Mouse (Mus musculus) lung, postnatal 0 days (tissue): ENCODE measurements around the gene Col4a3. TPM values are rescaled to one million over a fixed set of nuclear protein-coding genes. Genes with fewer than 3 reads are reported as not detected.

Experiments
- ATAC-seq: fragments of 200-750 bp; cut with Nextera tagmentation; 2 replicates; pipeline ENCODE4 v1.8.0; 2017; ENCODE audit warnings: moderate library complexity
- DNase-seq: peaks from one replicate; pipeline ENCODE4 v3.0.0-alpha.2; 2016; ENCODE audit warnings: low spot score
- H3K27ac ChIP-seq: fragments of 300-500 bp; sonication (generic); 2 replicates; pipeline ENCODE4 v1.5.1; 2014; ENCODE audit warnings: antibody characterized with exemption, mild to moderate bottlenecking, low read length, mixed read lengths
- H3K27me3 ChIP-seq: fragments of 300-500 bp; sonication (generic); replicated peaks from 2 replicates; pipeline ENCODE4 v1.6.1; 2014; ENCODE audit warnings: low read length, mixed read lengths; ENCODE audit not compliant: insufficient read depth
- H3K36me3 ChIP-seq: fragments of 300-500 bp; sonication (generic); 2 replicates; pipeline ENCODE4 v1.6.1; 2014; ENCODE audit warnings: low read length, mixed read lengths; ENCODE audit not compliant: insufficient read depth
- H3K4me1 ChIP-seq: fragments of 300-500 bp; sonication (generic); 2 replicates; pipeline ENCODE4 v1.6.1; 2014; ENCODE audit warnings: antibody characterized with exemption, low read depth, low read length, mixed read lengths; ENCODE audit not compliant: insufficient read depth
- H3K4me2 ChIP-seq: fragments of 300-500 bp; sonication (generic); replicated peaks from 2 replicates; pipeline ENCODE4 v1.6.1; 2014; ENCODE audit warnings: low read depth, mild to moderate bottlenecking, low read length, moderate library complexity, mixed read lengths
- H3K4me3 ChIP-seq: fragments of 300-500 bp; sonication (generic); 2 replicates; pipeline ENCODE4 v1.5.1; 2014; ENCODE audit warnings: low read depth, low read length
- H3K9ac ChIP-seq: fragments of 300-500 bp; sonication (generic); replicated peaks from 2 replicates; pipeline ENCODE4 v1.6.1; 2014; ENCODE audit warnings: low read depth, mild to moderate bottlenecking
- H3K9me3 ChIP-seq: fragments of 300-500 bp; sonication (generic); 2 replicates; pipeline ENCODE4 v1.6.1; 2016; ENCODE audit warnings: low read length, mixed read lengths
- CTCF ChIP-seq: IDR thresholded peaks from 2 replicates; pipeline ENCODE4 v1.5.1; 2016; ENCODE audit warnings: antibody characterized with exemption, mild to moderate bottlenecking
- EP300 ChIP-seq: IDR thresholded peaks from 2 replicates; pipeline ENCODE4 v1.6.1; 2016; ENCODE audit warnings: antibody characterized with exemption, mild to moderate bottlenecking, control low read depth
- WGBS: fragments of 180-500 bp; shearing (Covaris S2); extraction: QIAGEN DNeasy Blood & Tissue Kit; methylation state at CpG from one replicate; pipeline ENCODE4 v1.1.7; 2014; 5-methylcytosine and 5-hydroxymethylcytosine counted together
- polyA plus RNA-seq: library from polyadenylated mRNA; unstranded; fragments of >200 nt; fragmentation: Nextera tagmentation; extraction: Ambion mirVana; gene quantifications from 2 replicates; pipeline ENCODE4 v1.2.1, GENCODE M21; 2015

Col4a3 gene
- polyA plus RNA-seq, 1 experiment from 2014 or later, result 114 TPM

DNA sequence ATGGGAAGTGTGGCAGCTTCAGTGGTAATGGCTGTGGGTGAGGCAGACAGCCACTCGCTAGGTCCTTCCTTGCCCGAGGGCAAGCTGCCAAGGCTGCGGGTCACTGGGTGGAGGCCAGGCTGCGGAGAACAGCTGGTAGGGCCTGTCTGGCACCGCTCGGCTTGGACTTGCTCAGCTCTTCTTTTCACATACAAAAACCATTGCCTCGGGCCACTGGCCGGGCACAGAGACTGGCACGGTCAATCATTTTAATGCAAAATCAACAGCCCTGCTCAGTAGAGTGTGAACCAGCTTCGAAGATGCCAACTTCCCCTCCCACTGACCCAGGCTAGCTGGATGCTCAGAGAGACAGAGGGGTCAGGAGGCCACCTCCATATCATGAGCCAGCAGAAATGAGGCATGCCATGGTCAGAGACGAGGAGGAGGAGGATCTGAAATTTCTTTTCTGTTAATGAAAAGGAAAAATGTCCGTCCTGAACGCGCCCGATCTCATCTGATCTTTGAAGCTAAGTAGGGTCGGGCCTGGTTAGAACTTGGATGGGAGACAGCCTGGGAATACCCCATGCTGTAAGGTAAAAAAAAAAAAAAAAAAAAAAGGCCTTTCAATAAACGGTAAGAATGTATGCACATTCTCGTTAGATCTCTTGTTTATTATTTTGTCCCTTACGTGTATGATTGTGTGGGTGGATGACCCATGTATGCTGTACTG, 48.0 kb downstream of the Col4a3 start:
- H3K4me1 ChIP-seq, result no peaks in the 10 kb centered on the region
- no peak for TF ChIP-seq EP300
- no peak for TF ChIP-seq CTCF
- ATAC-seq, result peak; percentile 38; the same call in 1 of the 2 replicates

GRCm38 (mm10) chr1:82635254-82635620, 48.5 kb downstream of the Col4a3 start:
- TF ChIP-seq CTCF (no peak), EP300 (no peak)
- Histone ChIP-seq H3K27ac (no peak overlapping the region), H3K9me3 (no peaks in the 10 kb centered on the region), H3K36me3 (no peaks in the 10 kb centered on the region), H3K4me3 (no peak overlapping the region), H3K9ac (no peak overlapping the region), H3K27me3 (no peaks in the 10 kb centered on the region), H3K4me1 (no peaks in the 10 kb centered on the region), H3K4me2 (no peak overlapping the region)
- no peak for ATAC-seq
- DNase-seq, result no peak
- 84% methylated on average over 9 of the region's 9 CpGs for WGBS

More for the DNA sequence above, 48.0 kb downstream of the Col4a3 start:
- no peaks in the 10 kb centered on the region for H3K36me3 ChIP-seq
- H3K9me3 ChIP-seq, result no peaks in the 10 kb centered on the region
- 55% methylated on average over 19 of the region's 19 CpGs for WGBS
- no peaks in the 10 kb centered on the region for H3K27me3 ChIP-seq
- DNase-seq, result peak; percentile 23
- no peak overlapping the region for H3K4me3 ChIP-seq
- H3K27ac ChIP-seq, result no peak overlapping the region
- H3K4me2 ChIP-seq, result no peak overlapping the region
- no peak overlapping the region for H3K9ac ChIP-seq

DNA sequence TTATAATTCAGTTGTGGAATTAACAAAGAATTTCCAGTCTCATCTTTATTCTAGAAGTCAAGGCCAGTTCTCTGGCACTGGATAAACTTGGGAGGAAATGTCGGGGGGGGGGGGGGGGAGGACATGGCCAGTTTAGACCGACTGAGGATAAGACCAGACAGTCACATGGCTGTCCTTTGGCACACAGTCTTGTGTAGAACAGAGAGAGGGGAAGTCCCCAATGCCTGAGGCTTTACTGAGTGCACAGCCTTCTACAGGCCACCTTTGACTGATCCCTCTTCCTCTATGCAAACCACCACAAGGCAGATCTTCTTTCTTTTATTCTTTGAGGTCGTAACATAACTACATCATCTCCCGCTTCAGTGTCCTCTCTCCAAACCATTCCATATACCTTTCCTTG, 49.6 kb downstream of the Col4a3 start:
- ATAC-seq (no peak; the same call in 1 of the 2 replicates), DNase-seq (no peak)
- Histone ChIP-seq H3K36me3 (no peaks in the 10 kb centered on the region), H3K27me3 (no peaks in the 10 kb centered on the region), H3K4me2 (no peak overlapping the region), H3K9ac (no peak overlapping the region), H3K4me3 (no peak overlapping the region), H3K9me3 (no peaks in the 10 kb centered on the region), H3K4me1 (no peaks in the 10 kb centered on the region), H3K27ac (no peak overlapping the region)
- 71% methylated on average over 3 of the region's 4 CpGs for WGBS
- TF ChIP-seq CTCF (no peak), EP300 (no peak)

GRCm38 (mm10) chr1:82637414-82637813, 50.7 kb downstream of the Col4a3 start:
- no peaks in the 10 kb centered on the region for H3K9me3 ChIP-seq
- no peak overlapping the region for H3K4me3 ChIP-seq
- DNase-seq (no peak), ATAC-seq (no peak)
- TF ChIP-seq EP300, result no peak
- no peak for TF ChIP-seq CTCF
- no peaks in the 10 kb centered on the region for H3K4me1 ChIP-seq
- H3K27me3 ChIP-seq, result no peaks in the 10 kb centered on the region
- no peak overlapping the region for H3K9ac ChIP-seq
- no peaks in the 10 kb centered on the region for H3K36me3 ChIP-seq
- no peak overlapping the region for H3K27ac ChIP-seq
- 80% methylated on average over 7 of the region's 7 CpGs for WGBS
- no peak overlapping the region for H3K4me2 ChIP-seq

DNA sequence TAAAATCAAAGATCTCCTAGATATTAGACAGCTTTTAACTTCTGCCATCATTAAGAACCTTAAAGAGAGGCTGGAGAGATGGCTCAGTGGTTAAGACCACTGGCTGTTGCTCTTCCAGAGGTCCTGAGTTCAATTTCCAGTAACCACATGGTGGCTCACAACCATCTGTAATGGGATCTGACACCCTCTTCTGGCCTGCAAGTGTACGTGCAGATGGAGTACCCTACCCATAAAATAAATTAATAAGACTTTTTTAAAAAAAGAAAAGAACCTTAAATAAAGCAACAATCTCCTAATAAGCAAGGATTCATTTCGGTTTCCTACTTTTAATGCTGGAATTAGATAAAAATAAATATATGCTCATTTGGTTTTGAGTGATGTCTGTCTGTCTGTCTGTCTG, 51.7 kb downstream of the Col4a3 start:
- ATAC-seq (no peak), DNase-seq (no peak)
- Histone ChIP-seq H3K27me3 (no peaks in the 10 kb centered on the region), H3K4me2 (no peak overlapping the region), H3K9ac (no peak overlapping the region), H3K4me3 (no peak overlapping the region), H3K9me3 (no peaks in the 10 kb centered on the region), H3K4me1 (no peaks in the 10 kb centered on the region), H3K27ac (no peak overlapping the region), H3K36me3 (no peaks in the 10 kb centered on the region)
- TF ChIP-seq EP300 (no peak), CTCF (no peak)
- 84% methylated on average over 2 of the region's 2 CpGs for WGBS

GRCm38 (mm10) chr1:82641316-82641987, 54.7 kb downstream of the Col4a3 start:
- 16% methylated on average over 18 of the region's 18 CpGs for WGBS
- peak; percentile 81 for DNase-seq
- peak overlapping the region; percentile 51 for H3K4me2 ChIP-seq
- H3K36me3 ChIP-seq, result no peaks in the 10 kb centered on the region
- peak; percentile 71 for ATAC-seq
- H3K4me1 ChIP-seq, result no peaks in the 10 kb centered on the region
- H3K27ac ChIP-seq, result no peak overlapping the region
- H3K4me3 ChIP-seq, result peak overlapping the region; percentile 29
- TF ChIP-seq EP300 (peak; percentile 64), CTCF (peak; percentile 96)
- no peaks in the 10 kb centered on the region for H3K9me3 ChIP-seq
- H3K9ac ChIP-seq, result 0 out of 2 replicates have a peak overlapping the region, but pooled peaks have one; percentile 16
- no peaks in the 10 kb centered on the region for H3K27me3 ChIP-seq
